Comparison of ENCODE assay signal across 8 mouse cellular contexts in the genomic region with DNA sequence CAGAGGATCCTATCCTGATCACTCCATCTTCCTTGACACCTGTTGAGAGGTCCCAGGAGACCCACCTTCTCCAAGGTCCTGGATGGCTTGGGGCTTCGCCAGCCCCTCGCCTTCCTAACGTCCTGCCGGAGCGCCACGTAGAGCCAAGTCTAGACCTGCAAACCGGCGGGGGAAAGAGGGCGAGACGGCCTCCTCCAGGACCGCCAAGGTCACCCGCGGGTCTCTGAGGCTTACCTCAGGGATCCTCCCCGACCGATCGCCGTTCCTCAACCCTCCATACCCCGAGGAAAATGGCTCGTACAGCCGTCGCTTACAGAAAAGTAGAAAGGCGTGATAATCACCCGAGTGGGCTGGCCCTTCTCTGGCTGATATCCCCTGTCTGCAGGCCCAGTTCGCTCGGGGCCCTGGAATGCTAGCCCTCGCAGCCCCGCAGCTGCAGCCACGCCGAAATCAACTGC. TPM values are rescaled to one million over a fixed set of nuclear protein-coding genes. Genes with fewer than 3 reads are reported as not detected.
A peak's percentile ranks its signal among the peaks of the same experiment; 100 is the strongest.
DNase-seq lines count a peak whose midpoint lies in the region; ATAC-seq and TF ChIP-seq lines count a peak whose summit lies in the region.

No protein-coding gene starts in this region.

- H3K4me3 ChIP-seq in layer of hippocampus, adult 2 months, result peak overlapping the region; percentile 98

- no peak for TF ChIP-seq CTCF in layer of hippocampus, adult 2 months (conservative IDR thresholded peaks at IDR 0.05)

- peak; percentile 20 for ATAC-seq in common myeloid progenitor, adult 5-6 weeks (replicated peaks; ENCODE audit: low read depth, poor library complexity, severe bottlenecking)
- ATAC-seq in hematopoietic stem cell, adult 5-6 weeks (replicated peaks in 1 of 2; ENCODE audit: insufficient read depth in 1 of 2, low FRiP score in 2 of 2, low TSS enrichment in 1 of 2, low read depth in 1 of 2, poor library complexity in 2 of 2, severe bottlenecking in 2 of 2), result peak; percentile 11 to 24; a peak in 2 of 4 replicates
- ATAC-seq in megakaryocyte, adult 5-6 weeks (ENCODE audit: poor library complexity, severe bottlenecking), result peak; percentile 8; the same call in 1 of the 2 replicates

- peak overlapping the region; percentile 100 for H3K27ac ChIP-seq in layer of hippocampus, adult 2 months

- DNase-seq in layer of hippocampus, adult 2 months (ENCODE audit: low spot score in 2 of 2), result peak in 1 of 2 experiments; percentile 27
- no peak for DNase-seq in layer of hippocampus, adult 18-20 months (ENCODE audit: low spot score in 2 of 2)
- peak; percentile 59 for DNase-seq in NIH3T3 (ENCODE audit: low read depth)
- DNase-seq in thymus, postnatal 10 days (ENCODE audit: low spot score in 2 of 2), result peak; percentile 33 to 35
- no peak for DNase-seq in urinary bladder, postnatal 4 days (ENCODE audit: low spot score in 2 of 2)

RNA-seq across cellular contexts. Expression of gene Cdip1, which starts 0.8 kb away (rescaled TPM):
- 100 to 1,000 TPM; 230 to 241 TPM for total RNA-seq in layer of hippocampus, adult 2 months (2021)
- 100 to 1,000 TPM; 241 to 246 TPM for total RNA-seq in layer of hippocampus, adult 18-20 months (2021)
- total RNA-seq in common myeloid progenitor, adult 5-6 weeks (2017), result 16.2 and 17.2 TPM in 2 replicates
- total RNA-seq in hematopoietic stem cell, adult 5-6 weeks (2017), result 15.6 and 19.4 TPM in 2 replicates
- 12.0 and 12.2 TPM in 2 replicates for total RNA-seq in megakaryocyte, adult 5-6 weeks (2015)
- total RNA-seq in megakaryocyte, adult 5-6 weeks (2017), result 9.2 and 11.1 TPM in 2 replicates

RNA-seq across cellular contexts. Expression of gene 4930562C15Rik, which starts 45.9 kb away (rescaled TPM):
- not detected for total RNA-seq in layer of hippocampus, adult 2 months (2021)
- total RNA-seq in layer of hippocampus, adult 18-20 months (2021), result not detected
- not detected in 2 replicates for total RNA-seq in common myeloid progenitor, adult 5-6 weeks (2017)
- total RNA-seq in hematopoietic stem cell, adult 5-6 weeks (2017), result 3.4 TPM in 1 of 2 replicates, not detected in the other
- not detected in 2 replicates for total RNA-seq in megakaryocyte, adult 5-6 weeks (2015)
- total RNA-seq in megakaryocyte, adult 5-6 weeks (2017), result not detected in 2 replicates

Comparison
In these comparisons a context has a peak if more than half of its experiments do, and no peak if none do; other contexts are left out.
1. DNase-seq: peak in NIH3T3 (single experiment) and thymus, postnatal 10 days (2 of 2); none in layer of hippocampus, adult 18-20 months (0 of 2) and urinary bladder, postnatal 4 days (0 of 2).
2. RNA of gene Cdip1, which starts 0.8 kb away (total RNA-seq): 241 to 246 TPM in layer of hippocampus, adult 18-20 months and 230 to 241 TPM in layer of hippocampus, adult 2 months; 16.2 to 17.2 TPM in common myeloid progenitor, adult 5-6 weeks, 15.6 to 19.4 TPM in hematopoietic stem cell, adult 5-6 weeks and 9.2 to 12.2 TPM in megakaryocyte, adult 5-6 weeks; every median in the first group is over 10 times any median in the second.
3. Peak in every context shown above with its lines, with median percentiles within 50 percentile points of each other: ATAC-seq.